Mouse (Mus musculus) cerebellum, postnatal 4 days (tissue): ENCODE data around the gene Casp14.

Experiments used
- DNase-seq, 2 experiments: peaks; one replicate each; pipeline ENCODE4 v3.0.0; 2022; ENCODE audit warnings: low spot score in 2 of 2, mixed read lengths in 1 of 2

Casp14 gene

GRCm38 (mm10) chr10:78718056-78718455, at the start of gene Casp14:
Gene Casp14, minus strand, starts transcription at chr10:78718294.
- DNase-seq, result no peak

- DNase-seq, result no peak
Measured at GRCm38 (mm10) chr10:78765570-78765969, 47.5 kb upstream of the Casp14 start.

GRCm38 (mm10) chr10:78756021-78756420, 37.9 kb upstream of the Casp14 start:
- peak; percentile 56 to 83 for DNase-seq

GRCm38 (mm10) chr10:78752452-78753191, 34.5 kb upstream of the Casp14 start, which contains the start of gene Ccdc105:
Gene Ccdc105, minus strand, starts transcription at chr10:78753065.
- DNase-seq, result peak; percentile 61 to 80

GRCm38 (mm10) chr10:78748946-78749345, 30.9 kb upstream of the Casp14 start:
- DNase-seq, result no peak

- no peak for DNase-seq
Measured at GRCm38 (mm10) chr10:78748161-78748560, 30.1 kb upstream of the Casp14 start.

- peak in 1 of 2 experiments; percentile 27 for DNase-seq
Measured at GRCm38 (mm10) chr10:78747035-78747721, 29.1 kb upstream of the Casp14 start.

GRCm38 (mm10) chr10:78745453-78746232, 27.5 kb upstream of the Casp14 start:
- DNase-seq, result no peak

- no peak for DNase-seq
Measured at GRCm38 (mm10) chr10:78743721-78744120, 25.6 kb upstream of the Casp14 start.

- no peak for DNase-seq
Measured at GRCm38 (mm10) chr10:78739821-78740220, 21.7 kb upstream of the Casp14 start.

GRCm38 (mm10) chr10:78727876-78728275, 9.8 kb upstream of the Casp14 start:
- DNase-seq, result no peak

GRCm38 (mm10) chr10:78727035-78727434, 8.9 kb upstream of the Casp14 start:
- DNase-seq, result no peak

GRCm38 (mm10) chr10:78723416-78723815, 5.3 kb upstream of the Casp14 start:
- no peak for DNase-seq

- peak in 1 of 2 experiments; percentile 33 for DNase-seq
Measured at GRCm38 (mm10) chr10:78722654-78723053, 4.6 kb upstream of the Casp14 start.

GRCm38 (mm10) chr10:78722036-78722435, 3.9 kb upstream of the Casp14 start:
- DNase-seq, result no peak

- no peak for DNase-seq
Measured at GRCm38 (mm10) chr10:78716231-78716630, 1.9 kb downstream of the Casp14 start.

GRCm38 (mm10) chr10:78715156-78715555, 2.9 kb downstream of the Casp14 start:
- DNase-seq, result no peak

GRCm38 (mm10) chr10:78714129-78714528, 4.0 kb downstream of the Casp14 start:
- DNase-seq, result no peak

GRCm38 (mm10) chr10:78710706-78711105, 7.4 kb downstream of the Casp14 start:
- no peak for DNase-seq

- DNase-seq, result no peak
Measured at GRCm38 (mm10) chr10:78700881-78701280, 17.2 kb downstream of the Casp14 start.

- no peak for DNase-seq
Measured at GRCm38 (mm10) chr10:78689973-78690372, 28.1 kb downstream of the Casp14 start.

GRCm38 (mm10) chr10:78686995-78687577, 31.0 kb downstream of the Casp14 start:
- DNase-seq, result no peak
